Comparison of ENCODE assay signal across 8 mouse cellular contexts in the genomic region with DNA sequence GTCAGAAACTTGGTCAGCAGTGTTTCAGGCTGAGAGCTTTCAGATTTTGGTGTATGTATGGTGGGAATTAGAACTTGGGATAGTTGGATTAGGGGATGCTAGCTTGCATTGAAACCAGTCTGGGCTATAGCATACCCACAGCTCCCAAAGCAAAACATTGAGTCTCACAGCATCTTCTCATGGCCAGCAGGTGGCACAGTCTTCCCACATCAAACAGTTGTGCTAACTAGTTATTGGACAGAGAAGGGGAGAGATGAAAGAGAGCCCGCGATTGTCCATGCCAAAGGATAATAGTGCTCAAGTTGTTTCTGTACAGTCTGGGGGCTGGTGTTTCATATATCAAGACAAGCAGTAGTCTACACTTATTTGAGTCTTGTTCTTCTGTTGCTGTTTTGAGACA. TPM values are rescaled to one million over a fixed set of nuclear protein-coding genes. Genes with fewer than 3 reads are reported as not detected.
DNase-seq lines count a peak whose midpoint lies in the region; ATAC-seq lines count a peak whose summit lies in the region.

No protein-coding gene starts in this region.

- no peak overlapping the region for H3K4me2 ChIP-seq in embryonic facial prominence, embryonic 14.5 days (ENCODE audit: low read depth, low read length)

- H3K27me3 ChIP-seq in embryonic facial prominence, embryonic 14.5 days (replicated peaks; ENCODE audit: control insufficient read depth, insufficient read depth, low read length), result no peaks in the 10 kb centered on the region

- H3K36me3 ChIP-seq in embryonic facial prominence, embryonic 14.5 days (ENCODE audit: control insufficient read depth, insufficient read depth, low read length), result peaks cover 7% of the 10 kb centered on the region; the same call in 1 of the 2 replicates

- WGBS in embryonic facial prominence, embryonic 14.5 days, result 31% methylated on average over 2 of the region's 2 CpGs

- no peak overlapping the region for H3K9ac ChIP-seq in embryonic facial prominence, embryonic 14.5 days (ENCODE audit: low read depth, low read length)

- H3K4me3 ChIP-seq in embryonic facial prominence, embryonic 14.5 days (ENCODE audit: low read depth, low read length), result no peak overlapping the region

- peak; percentile 43 for DNase-seq in gastrocnemius, adult 18-20 months (ENCODE audit: low spot score)
- no peak for DNase-seq in gastrocnemius, postnatal 4 days (ENCODE audit: low spot score in 2 of 2)
- DNase-seq in urinary bladder, postnatal 14 days (ENCODE audit: low spot score), result peak; percentile 52
- DNase-seq in urinary bladder, adult 2 months (ENCODE audit: low spot score), result no peak
- DNase-seq in embryonic facial prominence, embryonic 14.5 days (ENCODE audit: low spot score), result peak; percentile 77
- DNase-seq in kidney, postnatal 14 days, result peak; percentile 67
- peak; percentile 37 to 53 for DNase-seq in lung, postnatal 4 days
- peak; percentile 66 for DNase-seq in thymus, postnatal 0 days (ENCODE audit: low spot score)

- H3K9me3 ChIP-seq in embryonic facial prominence, embryonic 14.5 days (ENCODE audit: control insufficient read depth, low read length), result no peaks in the 10 kb centered on the region

- no peak for ATAC-seq in embryonic facial prominence, embryonic 14.5 days (ENCODE audit: low read depth)

- no peaks in the 10 kb centered on the region; the same call in 1 of the 2 replicates for H3K4me1 ChIP-seq in embryonic facial prominence, embryonic 14.5 days (ENCODE audit: control insufficient read depth, insufficient read depth, low read length)

- H3K27ac ChIP-seq in embryonic facial prominence, embryonic 14.5 days (replicated peaks; ENCODE audit: low read depth, low read length), result no peak overlapping the region

RNA-seq across cellular contexts. Expression of gene Osbpl11, which starts 8.8 kb away (rescaled TPM):
- 10 to 100 TPM; 14.0 to 14.9 TPM for total RNA-seq in gastrocnemius, adult 18-20 months (2021)
- 10 to 100 TPM; 17.8 to 20.2 TPM for total RNA-seq in gastrocnemius, postnatal 4 days (2021)
- polyA plus RNA-seq in urinary bladder, adult 2 months (2012; rRNA removed), result 12.1 and 13.6 TPM in 2 replicates
- 18.7 and 19.1 TPM in 2 replicates for polyA plus RNA-seq in embryonic facial prominence, embryonic 14.5 days (2014; fragmentation: Nextera tagmentation; extraction: Ambion mirVana)
- 23.1 and 26.3 TPM in 2 replicates for polyA plus RNA-seq in thymus, postnatal 0 days (2015; fragmentation: Nextera tagmentation; extraction: Ambion mirVana)

RNA-seq across cellular contexts. Expression of gene Snx4, which starts 57.6 kb away (rescaled TPM):
- total RNA-seq in gastrocnemius, adult 18-20 months (2021), result 10 to 100 TPM; 11.5 to 14.8 TPM
- total RNA-seq in gastrocnemius, postnatal 4 days (2021), result 10 to 100 TPM; 46.9 to 52.8 TPM
- polyA plus RNA-seq in urinary bladder, adult 2 months (2012; rRNA removed), result 21.2 and 29.7 TPM in 2 replicates
- polyA plus RNA-seq in embryonic facial prominence, embryonic 14.5 days (2014; fragmentation: Nextera tagmentation; extraction: Ambion mirVana), result 94.6 and 108 TPM in 2 replicates
- polyA plus RNA-seq in thymus, postnatal 0 days (2015; fragmentation: Nextera tagmentation; extraction: Ambion mirVana), result 75.7 and 75.9 TPM in 2 replicates

Comparison
In these comparisons a context has a peak if more than half of its experiments do, and no peak if none do; other contexts are left out.
1. DNase-seq: peak in gastrocnemius, adult 18-20 months (single experiment), urinary bladder, postnatal 14 days (single experiment), embryonic facial prominence, embryonic 14.5 days (single experiment), kidney, postnatal 14 days (single experiment), lung, postnatal 4 days (2 of 2) and thymus, postnatal 0 days (single experiment); none in gastrocnemius, postnatal 4 days (0 of 2) and urinary bladder, adult 2 months (single experiment).